Mouse (Mus musculus) heart, embryonic 16.5 days (tissue): ENCODE measurements around the gene Ets1. TPM values are rescaled to one million over a fixed set of nuclear protein-coding genes. Genes with fewer than 3 reads are reported as not detected.

ENCODE experiments used
- ATAC-seq: fragments of 200-750 bp; cut with Nextera tagmentation; replicated peaks from 2 replicates; pipeline ENCODE4 v1.8.0; 2017; ENCODE audit warnings: moderate number of reproducible peaks; ENCODE audit not compliant: insufficient read depth, low FRiP score; ENCODE audit errors: extremely low read depth
- H3K27ac ChIP-seq: fragments of 300-500 bp; sonication (generic); 2 replicates; pipeline ENCODE4 v1.5.1; 2014; ENCODE audit warnings: mild to moderate bottlenecking, low read length, control low read depth, moderate library complexity
- H3K27me3 ChIP-seq: fragments of 300-500 bp; sonication (generic); 2 replicates; pipeline ENCODE4 v1.6.1; 2014; ENCODE audit warnings: low read length, mixed read lengths; ENCODE audit not compliant: control insufficient read depth, insufficient read depth
- H3K36me3 ChIP-seq: fragments of 300-500 bp; sonication (generic); 2 replicates; pipeline ENCODE4 v1.6.1; 2014; ENCODE audit not compliant: control insufficient read depth, insufficient read depth
- H3K4me1 ChIP-seq: fragments of 300-500 bp; sonication (generic); 2 replicates; pipeline ENCODE4 v1.6.1; 2014; ENCODE audit warnings: low read length, mixed read lengths; ENCODE audit not compliant: control insufficient read depth, insufficient read depth
- H3K4me2 ChIP-seq: fragments of 300-500 bp; sonication (generic); 2 replicates; pipeline ENCODE4 v1.6.1; 2014; ENCODE audit warnings: low read depth, mild to moderate bottlenecking, control low read depth, low read length
- H3K4me3 ChIP-seq: fragments of 300-500 bp; sonication (generic); 2 replicates; pipeline ENCODE4 v1.5.1; 2014; ENCODE audit warnings: mild to moderate bottlenecking, control low read depth, low read length
- H3K9ac ChIP-seq: fragments of 300-500 bp; sonication (generic); 2 replicates; pipeline ENCODE4 v1.6.1; 2014; ENCODE audit warnings: low read length, control low read depth
- H3K9me3 ChIP-seq: fragments of 300-500 bp; sonication (generic); replicated peaks from 2 replicates; pipeline ENCODE4 v1.6.1; 2016; ENCODE audit warnings: low read length; ENCODE audit not compliant: control insufficient read depth
- WGBS: fragments of 180-500 bp; shearing (Covaris S2); extraction: QIAGEN DNeasy Blood & Tissue Kit; methylation state at CpG from one replicate; pipeline ENCODE4 v1.1.7; 2014; 5-methylcytosine and 5-hydroxymethylcytosine counted together
- polyA plus RNA-seq: library from polyadenylated mRNA; unstranded; fragments of >200 nt; fragmentation: Nextera tagmentation; extraction: Ambion mirVana; gene quantifications from 2 replicates; pipeline ENCODE4 v1.2.1, GENCODE M21; 2015

Ets1 gene
- polyA plus RNA-seq, 1 experiment from 2014 or later = 66.7 TPM

DNA sequence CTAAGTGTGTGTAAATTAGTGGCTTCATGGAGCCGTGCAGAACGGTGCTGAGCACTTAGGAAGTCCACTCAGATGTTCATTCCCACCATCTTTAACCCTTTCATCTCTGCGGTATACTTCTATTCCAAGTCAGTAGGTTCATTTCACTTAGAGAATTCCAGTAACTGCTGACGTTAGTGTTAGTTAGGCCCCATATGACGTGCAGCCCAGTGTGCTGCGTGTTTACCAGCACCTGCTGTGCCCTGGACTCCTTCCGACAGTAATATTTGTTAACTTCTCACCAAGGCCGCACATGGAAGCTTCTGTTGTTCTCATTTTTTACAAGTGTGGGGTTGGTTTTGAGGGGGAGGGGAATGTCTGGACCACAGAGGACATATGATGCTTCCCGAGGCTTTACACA lies 108.3 kb downstream of the Ets1 start:
- Histone ChIP-seq H3K27ac (peak overlapping the region; percentile 34), H3K4me1 (peaks cover 12% of the 10 kb centered on the region), H3K9me3 (no peaks in the 10 kb centered on the region), H3K4me2 (no peak overlapping the region), H3K27me3 (no peaks in the 10 kb centered on the region), H3K36me3 (peaks cover 10% of the 10 kb centered on the region), H3K9ac (no peak overlapping the region), H3K4me3 (no peak overlapping the region)
- ATAC-seq = no peak
- 67% methylated on average over 9 of the region's 9 CpGs for WGBS

- H3K27me3 ChIP-seq = no peaks in the 10 kb centered on the region
- no peak overlapping the region for H3K9ac ChIP-seq
- H3K9me3 ChIP-seq = no peaks in the 10 kb centered on the region
- no peak overlapping the region for H3K4me2 ChIP-seq
- peaks cover 11% of the 10 kb centered on the region for H3K36me3 ChIP-seq
- peak overlapping the region; percentile 34; the same call in 1 of the 2 replicates for H3K27ac ChIP-seq
- ATAC-seq = no peak
- H3K4me1 ChIP-seq = peaks cover 17% of the 10 kb centered on the region
- WGBS = 74% methylated on average over 12 of the region's 12 CpGs
- no peak overlapping the region for H3K4me3 ChIP-seq
Observed at GRCm38 (mm10) chr9:32745079-32745763, 109.2 kb downstream of the Ets1 start.

- Histone ChIP-seq H3K9ac (peak overlapping the region; percentile 21; the same call in 1 of the 2 replicates), H3K27me3 (no peaks in the 10 kb centered on the region), H3K4me1 (peaks cover 17% of the 10 kb centered on the region), H3K27ac (peak overlapping the region; percentile 71; the same call in 1 of the 2 replicates), H3K36me3 (peaks cover 11% of the 10 kb centered on the region), H3K9me3 (no peaks in the 10 kb centered on the region), H3K4me2 (no peak overlapping the region), H3K4me3 (no peak overlapping the region)
- ATAC-seq = peak; percentile 39
- WGBS = 80% methylated on average over 8 of the region's 8 CpGs
Observed at GRCm38 (mm10) chr9:32745998-32746397, 110.0 kb downstream of the Ets1 start.

- 77% methylated on average over 6 of the region's 6 CpGs for WGBS
- Histone ChIP-seq H3K4me3 (no peak overlapping the region), H3K27ac (peak overlapping the region; percentile 71), H3K9ac (peak overlapping the region; percentile 21; the same call in 1 of the 2 replicates), H3K27me3 (no peaks in the 10 kb centered on the region), H3K4me1 (peaks cover 17% of the 10 kb centered on the region), H3K4me2 (no peak overlapping the region), H3K9me3 (no peaks in the 10 kb centered on the region), H3K36me3 (peaks cover 11% of the 10 kb centered on the region)
- no peak for ATAC-seq
Observed at GRCm38 (mm10) chr9:32746615-32747014, 110.6 kb downstream of the Ets1 start.

DNA sequence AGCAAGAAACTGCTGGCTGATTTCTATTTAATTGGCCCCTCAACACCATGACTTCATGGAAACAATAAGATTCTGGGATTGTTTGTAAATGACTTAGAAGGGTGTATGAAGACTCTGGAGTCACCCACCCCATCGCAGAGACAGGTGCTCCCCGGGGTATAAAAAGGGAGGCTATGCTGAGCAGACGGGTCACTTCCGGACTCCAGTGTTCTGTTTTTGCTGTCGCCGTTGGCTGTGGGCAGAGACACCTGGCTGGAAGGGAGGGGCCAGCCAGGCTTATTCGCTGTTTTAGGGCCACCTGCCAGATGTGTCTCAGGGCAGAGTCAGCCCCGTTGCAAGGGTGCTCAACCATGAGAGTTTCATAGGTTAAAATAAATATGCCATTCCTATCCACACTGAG lies 111.6 kb downstream of the Ets1 start:
- Histone ChIP-seq H3K9ac (no peak overlapping the region), H3K9me3 (no peaks in the 10 kb centered on the region), H3K4me1 (peaks cover 17% of the 10 kb centered on the region), H3K4me3 (no peak overlapping the region), H3K4me2 (no peak overlapping the region), H3K27ac (peak overlapping the region; percentile 65), H3K36me3 (peaks cover 5% of the 10 kb centered on the region; the same call in 1 of the 2 replicates), H3K27me3 (no peaks in the 10 kb centered on the region)
- 75% methylated on average over 8 of the region's 8 CpGs for WGBS
- ATAC-seq = peak; percentile 20; the same call in 1 of the 2 replicates

DNA sequence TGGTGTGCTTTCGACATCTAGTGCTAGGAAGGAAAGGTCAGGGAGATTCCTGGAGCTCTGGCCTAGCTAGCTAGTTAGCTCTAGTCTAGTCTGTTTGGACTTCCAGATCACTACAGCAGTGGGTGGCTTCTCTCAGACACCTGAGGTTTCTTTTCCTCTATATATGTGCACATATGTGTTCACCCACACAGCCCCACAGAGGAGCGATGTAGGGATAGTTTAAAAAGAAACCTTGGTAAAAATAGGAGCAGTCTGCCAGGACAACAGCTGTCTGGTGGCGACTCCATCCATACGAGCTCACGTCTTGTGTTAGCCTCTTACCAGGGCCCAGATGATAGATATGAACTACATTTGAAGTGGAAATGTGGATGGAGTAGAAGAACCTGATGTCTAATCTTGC lies 112.5 kb downstream of the Ets1 start:
- Histone ChIP-seq H3K27me3 (no peaks in the 10 kb centered on the region), H3K4me3 (no peak overlapping the region), H3K9ac (no peak overlapping the region), H3K4me2 (no peak overlapping the region), H3K27ac (no peak overlapping the region), H3K9me3 (no peaks in the 10 kb centered on the region), H3K4me1 (peaks cover 16% of the 10 kb centered on the region), H3K36me3 (peaks cover 8% of the 10 kb centered on the region)
- 85% methylated on average over 5 of the region's 5 CpGs for WGBS
- no peak for ATAC-seq

DNA sequence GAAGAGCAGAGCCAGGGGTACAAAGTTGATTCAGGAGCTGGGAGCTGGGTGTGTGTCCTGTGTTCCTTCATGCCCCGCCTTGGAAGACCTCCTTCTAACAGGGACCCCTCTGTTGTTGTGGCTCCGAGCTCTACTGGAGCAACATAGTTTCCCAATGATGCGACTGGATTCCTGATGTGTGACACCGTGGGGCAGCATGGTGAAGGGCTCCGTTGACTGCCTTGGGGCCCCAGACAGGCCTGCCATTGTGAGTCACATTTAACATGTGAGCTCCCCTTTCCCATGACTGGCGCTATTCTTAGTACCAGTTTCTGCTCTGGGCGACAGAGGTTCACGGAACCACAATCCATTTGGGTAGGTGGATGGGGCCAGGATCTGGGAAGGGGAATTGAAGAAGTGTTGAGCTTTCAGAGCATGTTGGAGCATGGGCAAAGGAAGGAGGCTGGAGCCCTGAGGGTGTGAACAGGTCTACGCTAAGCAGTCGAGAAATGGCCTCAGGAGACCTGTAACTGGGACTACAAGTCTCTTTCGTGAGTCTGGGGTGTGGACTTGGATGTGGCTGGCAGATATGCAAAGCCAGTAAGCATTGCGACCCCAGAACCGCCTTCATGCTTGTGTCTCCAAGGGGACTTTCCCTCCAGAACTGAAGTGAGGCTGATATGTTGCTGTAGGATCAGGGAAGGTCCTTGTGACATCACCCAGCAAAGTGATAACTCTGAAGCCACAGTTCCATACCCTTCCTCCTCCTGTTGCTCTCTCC lies 113.9 kb downstream of the Ets1 start:
- no peak for ATAC-seq
- peaks cover 13% of the 10 kb centered on the region for H3K4me1 ChIP-seq
- no peak overlapping the region for H3K9ac ChIP-seq
- WGBS = 64% methylated on average over 13 of the region's 13 CpGs
- H3K4me2 ChIP-seq = no peak overlapping the region
- no peak overlapping the region for H3K4me3 ChIP-seq
- 0 out of 2 replicates have a peak overlapping the region, but pooled peaks have one; percentile 4 for H3K27ac ChIP-seq
- no peaks in the 10 kb centered on the region for H3K9me3 ChIP-seq
- peaks cover 10% of the 10 kb centered on the region for H3K36me3 ChIP-seq
- no peaks in the 10 kb centered on the region for H3K27me3 ChIP-seq

GRCm38 (mm10) chr9:32752602-32753001 lies 116.6 kb downstream of the Ets1 start:
- no peak overlapping the region for H3K4me3 ChIP-seq
- H3K27me3 ChIP-seq = no peaks in the 10 kb centered on the region
- H3K9me3 ChIP-seq = no peaks in the 10 kb centered on the region
- H3K9ac ChIP-seq = no peak overlapping the region
- 41% methylated on average over 5 of the region's 5 CpGs for WGBS
- peaks cover 7% of the 10 kb centered on the region for H3K4me1 ChIP-seq
- peak; percentile 53; the same call in 1 of the 2 replicates for ATAC-seq
- H3K27ac ChIP-seq = peak overlapping the region; percentile 52
- H3K4me2 ChIP-seq = no peak overlapping the region
- peaks cover 16% of the 10 kb centered on the region for H3K36me3 ChIP-seq

DNA sequence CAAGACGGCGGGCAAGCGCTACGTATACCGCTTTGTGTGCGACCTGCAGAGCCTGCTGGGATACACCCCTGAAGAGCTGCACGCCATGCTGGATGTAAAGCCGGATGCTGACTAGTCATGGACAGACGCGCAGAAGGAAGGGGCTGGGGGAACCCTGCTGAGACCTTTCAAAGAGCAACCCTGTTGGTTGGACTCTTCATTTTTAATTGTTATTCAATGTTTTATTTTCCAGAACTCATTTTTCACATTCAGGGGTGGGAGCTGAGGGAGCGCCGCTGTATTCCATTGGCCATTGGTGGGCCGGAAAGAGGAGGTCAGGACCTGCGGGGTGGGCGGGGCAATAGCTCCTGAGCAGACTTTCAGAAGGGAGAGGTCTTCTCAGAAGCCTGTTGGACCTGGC lies 118.3 kb downstream of the Ets1 start:
- H3K4me3 ChIP-seq = no peak overlapping the region
- H3K4me1 ChIP-seq = peaks cover 7% of the 10 kb centered on the region
- no peak overlapping the region for H3K9ac ChIP-seq
- WGBS = 91% methylated on average over 15 of the region's 15 CpGs
- no peak overlapping the region for H3K27ac ChIP-seq
- no peaks in the 10 kb centered on the region for H3K9me3 ChIP-seq
- no peaks in the 10 kb centered on the region for H3K27me3 ChIP-seq
- no peak overlapping the region for H3K4me2 ChIP-seq
- ATAC-seq = no peak
- peaks cover 14% of the 10 kb centered on the region for H3K36me3 ChIP-seq
